Mouse (Mus musculus) hindbrain, embryonic 10.5 days (tissue): ENCODE measurements around the gene Gpr155. TPM values are rescaled to one million over a fixed set of nuclear protein-coding genes. Genes with fewer than 3 reads are reported as not detected.

Source experiments
- DNase-seq: peaks from one replicate; pipeline ENCODE4 v3.0.0-alpha.2; 2017; ENCODE audit warnings: low spot score
- H3K27ac ChIP-seq: fragments of 300-500 bp; sonication (generic); 2 replicates; pipeline ENCODE4 v1.5.1; 2016; ENCODE audit warnings: mild to moderate bottlenecking, moderate library complexity
- H3K27me3 ChIP-seq: fragments of 300-500 bp; sonication (generic); 2 replicates; pipeline ENCODE4 v1.6.1; 2016; ENCODE audit warnings: mild to moderate bottlenecking; ENCODE audit not compliant: poor library complexity, insufficient read depth, severe bottlenecking
- H3K36me3 ChIP-seq: fragments of 300-500 bp; sonication (generic); 2 replicates; pipeline ENCODE4 v1.6.1; 2016; ENCODE audit warnings: mild to moderate bottlenecking, moderate library complexity
- H3K4me1 ChIP-seq: fragments of 300-500 bp; sonication (generic); replicated peaks from 2 replicates; pipeline ENCODE4 v1.6.1; 2016; ENCODE audit warnings: mild to moderate bottlenecking
- H3K4me3 ChIP-seq: fragments of 300-500 bp; sonication (generic); 2 replicates; pipeline ENCODE4 v1.5.1; 2016; ENCODE audit warnings: mild to moderate bottlenecking, moderate library complexity
- H3K9me3 ChIP-seq: fragments of 300-500 bp; sonication (generic); 2 replicates; pipeline ENCODE4 v1.6.1; 2016; ENCODE audit warnings: mild to moderate bottlenecking, moderate library complexity
- WGBS: fragments of 180-500 bp; shearing (Covaris S2); methylation state at CpG from one replicate; pipeline ENCODE4 v1.1.7; 2016; 5-methylcytosine and 5-hydroxymethylcytosine counted together
- polyA plus RNA-seq: library from polyadenylated mRNA; unstranded; fragments of >200 nt; fragmentation: Nextera tagmentation; extraction: Ambion mirVana; gene quantifications from 2 replicates; pipeline ENCODE4 v1.2.1, GENCODE M21; 2016

Gene Gpr155
- polyA plus RNA-seq, 1 experiment from 2014 or later, result 3.1 TPM

GRCm38 (mm10) chr2:73304506-73304905, 81.9 kb downstream of the Gpr155 start:
- Histone ChIP-seq H3K27me3 (no peaks in the 10 kb centered on the region), H3K4me1 (no peaks in the 10 kb centered on the region), H3K9me3 (no peaks in the 10 kb centered on the region), H3K27ac (no peak overlapping the region), H3K36me3 (peaks cover 82% of the 10 kb centered on the region), H3K4me3 (no peak overlapping the region)
- 92% methylated on average over 5 of the region's 5 CpGs for WGBS
- no peak for DNase-seq

DNA sequence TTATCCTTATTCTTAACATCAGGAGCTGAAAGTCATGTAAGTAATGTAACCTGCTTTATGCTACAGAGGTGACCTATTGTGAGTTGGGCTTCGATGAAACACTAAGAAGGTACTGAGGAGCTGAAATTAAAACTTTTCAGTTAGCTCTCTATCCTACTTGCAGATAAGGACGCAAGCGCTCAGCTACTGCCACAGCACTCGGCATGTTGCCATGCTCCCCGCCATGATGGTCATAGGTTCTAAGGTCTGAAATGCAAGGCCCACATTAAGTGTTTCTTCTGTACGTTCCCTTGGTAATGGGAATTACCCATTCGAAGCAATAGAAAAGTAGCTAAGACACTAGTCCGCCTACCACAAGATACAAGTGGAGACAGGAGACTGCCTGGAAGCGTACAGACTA, 83.7 kb downstream of the Gpr155 start:
- peaks cover 66% of the 10 kb centered on the region for H3K36me3 ChIP-seq
- no peak for DNase-seq

DNA sequence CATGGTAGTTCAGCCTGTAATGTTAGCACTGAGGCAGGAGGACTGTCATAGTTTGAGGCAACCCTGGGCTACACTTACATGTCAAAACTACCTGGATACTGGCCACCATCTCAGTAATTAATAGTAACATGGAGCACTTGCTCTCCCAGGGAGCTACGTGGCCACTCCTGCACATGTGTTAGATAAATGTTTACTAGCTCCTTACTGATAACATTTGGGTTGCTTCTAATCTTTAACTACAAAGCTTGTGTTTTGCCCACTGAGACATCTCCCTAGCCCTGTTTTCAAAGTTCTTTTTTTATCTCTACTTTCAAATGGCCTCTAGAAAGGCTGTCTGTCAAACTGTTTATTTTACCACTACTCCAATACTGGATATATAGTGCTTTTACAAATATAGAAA, 84.4 kb downstream of the Gpr155 start:
- no peak for DNase-seq
- no peaks in the 10 kb centered on the region for H3K9me3 ChIP-seq
- H3K27me3 ChIP-seq, result no peaks in the 10 kb centered on the region
- H3K36me3 ChIP-seq, result peaks cover 60% of the 10 kb centered on the region
- WGBS, result 88% methylated on average over 1 of the region's 1 CpGs
- no peak overlapping the region for H3K27ac ChIP-seq
- H3K4me1 ChIP-seq, result no peaks in the 10 kb centered on the region
- H3K4me3 ChIP-seq, result no peak overlapping the region

More for the DNA sequence above, 83.7 kb downstream of the Gpr155 start:
- no peaks in the 10 kb centered on the region for H3K9me3 ChIP-seq
- 95% methylated on average over 9 of the region's 9 CpGs for WGBS
- no peak overlapping the region for H3K27ac ChIP-seq
- no peaks in the 10 kb centered on the region for H3K4me1 ChIP-seq
- H3K27me3 ChIP-seq, result no peaks in the 10 kb centered on the region
- no peak overlapping the region for H3K4me3 ChIP-seq

DNA sequence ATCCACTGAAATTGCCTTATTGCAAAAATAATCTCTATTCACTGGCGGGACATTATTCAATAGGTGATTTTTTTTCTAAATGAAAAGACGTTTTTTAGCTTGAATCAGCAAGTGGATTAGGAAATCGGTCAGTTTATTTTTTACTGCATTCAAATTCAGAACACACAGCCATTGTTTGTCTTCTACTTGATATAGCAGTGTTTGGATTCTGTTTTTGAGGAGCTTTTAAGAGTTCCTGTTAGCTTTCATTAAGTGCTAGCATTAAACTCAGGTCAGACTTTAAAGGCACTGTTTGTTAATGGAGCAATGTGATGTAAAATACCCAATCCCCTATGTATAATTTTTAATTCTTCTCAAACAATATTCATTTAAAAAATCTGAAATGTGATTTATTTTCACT, 87.5 kb downstream of the Gpr155 start:
- Histone ChIP-seq H3K27me3 (no peaks in the 10 kb centered on the region), H3K27ac (no peak overlapping the region), H3K36me3 (peaks cover 36% of the 10 kb centered on the region), H3K4me1 (no peaks in the 10 kb centered on the region), H3K9me3 (no peaks in the 10 kb centered on the region), H3K4me3 (no peak overlapping the region)
- WGBS, result 86% methylated on average over 3 of the region's 3 CpGs
- no peak for DNase-seq

GRCm38 (mm10) chr2:73298154-73298553, 88.2 kb downstream of the Gpr155 start:
- H3K4me1 ChIP-seq, result no peaks in the 10 kb centered on the region
- no peak for DNase-seq
- no peak overlapping the region for H3K27ac ChIP-seq
- 85% methylated on average over 7 of the region's 7 CpGs for WGBS
- H3K36me3 ChIP-seq, result peaks cover 33% of the 10 kb centered on the region
- H3K9me3 ChIP-seq, result no peaks in the 10 kb centered on the region
- H3K4me3 ChIP-seq, result no peak overlapping the region
- H3K27me3 ChIP-seq, result no peaks in the 10 kb centered on the region

- Histone ChIP-seq H3K27ac (no peak overlapping the region), H3K4me3 (no peak overlapping the region), H3K4me1 (no peaks in the 10 kb centered on the region), H3K9me3 (no peaks in the 10 kb centered on the region), H3K36me3 (peaks cover 22% of the 10 kb centered on the region), H3K27me3 (no peaks in the 10 kb centered on the region)
- 87% methylated on average over 7 of the region's 7 CpGs for WGBS
- no peak for DNase-seq
These were observed 91.3 kb downstream of the Gpr155 start for GRCm38 (mm10) chr2:73295023-73295422.

Other genes starting within 250 kb of the Gpr155 start
- gene Ola1, start 167.6 kb downstream of the Gpr155 start, polyA plus RNA-seq, result 76.8 and 105 TPM in 2 replicates
- gene Sp9, start 114.6 kb downstream of the Gpr155 start, polyA plus RNA-seq, result 1.9 and 2.3 TPM in 2 replicates
- 8.3 and 14.2 TPM in 2 replicates for gene Scrn3, start 74.0 kb downstream of the Gpr155 start, polyA plus RNA-seq
- gene Cir1, start 73.9 kb downstream of the Gpr155 start, polyA plus RNA-seq, result 11.7 and 14.9 TPM in 2 replicates
- gene Wipf1, start 143.2 kb upstream of the Gpr155 start, polyA plus RNA-seq, result 8.6 TPM in 2 replicates
- 0.69 and 1.00 TPM in 2 replicates for gene Chrna1, start 193.8 kb upstream of the Gpr155 start, polyA plus RNA-seq